Mouse (Mus musculus) T-helper 1 cell (primary cell): ENCODE data around the gene Smpd3.
"Not testable (repeated sequence)": the region's sequence is repeated elsewhere in the genome, so short reads cannot be mapped to it uniquely, and the experiment has no call there.

Experiments used
- in situ Hi-C: fragments of 300-600 bp; cut with MboI, MseI; formaldehyde crosslinking; loops from one replicate; pipeline ENCODE4 v1.15.1; 2025; ENCODE audit warnings: high pct_unique_total_duplicates

Smpd3 gene

GRCm38 (mm10) chr8:106326624-106327023 is 11.2 kb downstream of the Smpd3 start:
- in situ Hi-C loops, result no loop called here

GRCm38 (mm10) chr8:106321434-106321833 is 16.4 kb downstream of the Smpd3 start:
- in situ Hi-C loops, result no loop called here

- in situ Hi-C loops, result no loop called here
Measured at GRCm38 (mm10) chr8:106320002-106320401, 17.8 kb downstream of the Smpd3 start.

GRCm38 (mm10) chr8:106317091-106317490 is 20.7 kb downstream of the Smpd3 start:
- in situ Hi-C loops, result no loop called here

GRCm38 (mm10) chr8:106316506-106316905 is 21.3 kb downstream of the Smpd3 start:
- in situ Hi-C loops, result no loop called here

GRCm38 (mm10) chr8:106315402-106316187 is 22.2 kb downstream of the Smpd3 start:
- in situ Hi-C loops, result no loop called here

- in situ Hi-C loops, result no loop called here
Measured at GRCm38 (mm10) chr8:106313799-106314198, 24.0 kb downstream of the Smpd3 start.

- in situ Hi-C loops, result no loop called here
Measured at GRCm38 (mm10) chr8:106313120-106313737, 24.6 kb downstream of the Smpd3 start.

GRCm38 (mm10) chr8:106311967-106312366 is 25.8 kb downstream of the Smpd3 start:
- in situ Hi-C loops, result no loop called here

GRCm38 (mm10) chr8:106310026-106310652 is 27.6 kb downstream of the Smpd3 start:
- in situ Hi-C loops, result no loop called here

GRCm38 (mm10) chr8:106308082-106308786 is 29.6 kb downstream of the Smpd3 start:
- in situ Hi-C loops, result not testable (repeated sequence)

- in situ Hi-C loops, result no loop called here
Measured at GRCm38 (mm10) chr8:106307586-106307985, 30.2 kb downstream of the Smpd3 start.

- in situ Hi-C loops, result not testable (repeated sequence)
Measured at GRCm38 (mm10) chr8:106306711-106307248, 31.0 kb downstream of the Smpd3 start.

- in situ Hi-C loops, result no loop called here
Measured at GRCm38 (mm10) chr8:106306076-106306475, 31.7 kb downstream of the Smpd3 start.

- in situ Hi-C loops, result no loop called here
Measured at GRCm38 (mm10) chr8:106305301-106305700, 32.5 kb downstream of the Smpd3 start.

- in situ Hi-C loops, result no loop called here
Measured at GRCm38 (mm10) chr8:106304321-106304720, 33.5 kb downstream of the Smpd3 start.

- in situ Hi-C loops, result no loop called here
Measured at GRCm38 (mm10) chr8:106300739-106301715, 36.8 kb downstream of the Smpd3 start.

GRCm38 (mm10) chr8:106299686-106300085 is 38.1 kb downstream of the Smpd3 start:
- in situ Hi-C loops, result no loop called here

GRCm38 (mm10) chr8:106298846-106299245 is 38.9 kb downstream of the Smpd3 start:
- in situ Hi-C loops, result no loop called here

- in situ Hi-C loops, result no loop called here
Measured at GRCm38 (mm10) chr8:106298261-106298660, 39.5 kb downstream of the Smpd3 start.
